Mouse (Mus musculus) embryonic fibroblast, embryonic 13.5 days (primary cell): ENCODE results near the gene Ankrd12. TPM values are rescaled to one million over a fixed set of nuclear protein-coding genes. Genes with fewer than 3 reads are reported as not detected.
"Not testable (repeated sequence)": the region's sequence is repeated elsewhere in the genome, so short reads cannot be mapped to it uniquely, and the experiment has no call there.

ENCODE experiments used
- H3K27ac ChIP-seq: 2 replicates; pipeline ENCODE4 v1.5.1; 2012; ENCODE audit warnings: low read length, control low read depth, inconsistent platforms; ENCODE audit not compliant: insufficient read depth
- H3K4me1 ChIP-seq: 2 replicates; pipeline ENCODE4 v1.6.1; 2011; ENCODE audit warnings: low read length; ENCODE audit not compliant: control insufficient read depth, insufficient read depth
- H3K4me3 ChIP-seq: 2 replicates; pipeline ENCODE4 v1.5.1; 2011; ENCODE audit warnings: mild to moderate bottlenecking, control low read depth, low read length; ENCODE audit not compliant: insufficient read depth
- CTCF ChIP-seq: IDR thresholded peaks from 2 replicates; pipeline ENCODE4 v1.5.1; 2011; ENCODE audit warnings: mild to moderate bottlenecking, control low read depth, low read length, moderate library complexity, borderline replicate concordance; ENCODE audit not compliant: insufficient read depth
- POLR2A ChIP-seq: IDR thresholded peaks from 2 replicates; pipeline ENCODE4 v1.6.1; 2011; ENCODE audit warnings: low read depth, mild to moderate bottlenecking, control low read depth, low read length, moderate library complexity
- polyA plus RNA-seq: library from polyadenylated mRNA; stranded (reverse); fragments of >200 nt; gene quantifications from 2 replicates; pipeline ENCODE4 v1.2.4, GENCODE M21; 2011; ENCODE audit warnings: low read depth; ENCODE audit not compliant: missing spikeins, insufficient read length

Gene Ankrd12
- polyA plus RNA-seq, 1 experiment = 23.0 TPM

DNA sequence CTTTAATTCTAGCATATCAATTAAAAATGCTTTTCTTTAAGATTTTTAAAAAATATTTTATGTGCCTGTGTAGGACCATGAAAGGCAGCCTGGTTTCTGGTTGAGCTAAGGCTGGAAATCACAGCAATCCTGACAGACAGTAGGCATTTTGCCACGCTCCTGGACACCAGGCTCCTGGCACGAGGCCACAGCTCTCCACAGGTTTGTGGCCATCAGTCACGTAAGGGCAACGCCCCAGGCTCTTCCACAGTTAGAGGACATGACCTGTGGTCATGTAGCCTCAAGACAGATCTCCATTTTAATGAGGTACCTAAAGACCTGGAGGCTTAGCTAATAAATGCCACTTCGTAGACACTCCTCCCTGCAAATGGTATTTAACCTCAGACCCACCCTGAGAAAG lies 69.0 kb downstream of the Ankrd12 start:
- no peak overlapping the region for H3K27ac ChIP-seq
- TF ChIP-seq CTCF (no peak), POLR2A (no peak)
- no peaks in the 10 kb centered on the region for H3K4me1 ChIP-seq
- H3K4me3 ChIP-seq = no peak overlapping the region

GRCm38 (mm10) chr17:66007473-66007872 lies 69.4 kb downstream of the Ankrd12 start:
- TF ChIP-seq POLR2A = no peak
- no peak for TF ChIP-seq CTCF
- Histone ChIP-seq H3K4me1 (no peaks in the 10 kb centered on the region), H3K27ac (no peak overlapping the region), H3K4me3 (no peak overlapping the region)

- Histone ChIP-seq H3K4me3 (no peak overlapping the region), H3K4me1 (no peaks in the 10 kb centered on the region), H3K27ac (no peak overlapping the region)
- no peak for TF ChIP-seq CTCF
- TF ChIP-seq POLR2A = no peak
Measured at GRCm38 (mm10) chr17:65988151-65988820, 88.6 kb downstream of the Ankrd12 start.

DNA sequence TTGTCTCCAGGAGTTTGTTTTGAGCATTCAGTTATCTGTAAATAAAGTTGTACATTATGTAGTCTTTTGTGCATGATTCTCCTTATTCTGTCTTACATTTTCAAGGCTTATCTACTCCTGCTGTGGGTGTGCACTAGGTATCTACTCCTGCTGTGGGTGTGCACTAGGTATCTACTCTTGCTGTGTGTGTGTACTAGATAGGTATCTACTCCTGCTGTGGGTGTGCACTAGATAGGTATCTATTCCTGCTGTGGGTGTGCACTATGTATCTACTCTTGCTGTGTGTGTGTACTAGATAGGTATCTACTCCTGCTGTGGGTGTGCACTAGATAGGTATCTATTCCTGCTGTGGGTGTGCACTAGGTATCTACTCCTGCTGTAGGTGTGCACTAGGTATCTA lies 100.2 kb downstream of the Ankrd12 start:
- H3K4me3 ChIP-seq, H3K27ac ChIP-seq, H3K4me1 ChIP-seq: not testable (repeated sequence)

GRCm38 (mm10) chr17:65967751-65968150 lies 109.1 kb downstream of the Ankrd12 start:
- H3K27ac ChIP-seq = no peak overlapping the region
- TF ChIP-seq POLR2A (no peak), CTCF (no peak)
- no peak overlapping the region for H3K4me3 ChIP-seq
- H3K4me1 ChIP-seq = no peaks in the 10 kb centered on the region

DNA sequence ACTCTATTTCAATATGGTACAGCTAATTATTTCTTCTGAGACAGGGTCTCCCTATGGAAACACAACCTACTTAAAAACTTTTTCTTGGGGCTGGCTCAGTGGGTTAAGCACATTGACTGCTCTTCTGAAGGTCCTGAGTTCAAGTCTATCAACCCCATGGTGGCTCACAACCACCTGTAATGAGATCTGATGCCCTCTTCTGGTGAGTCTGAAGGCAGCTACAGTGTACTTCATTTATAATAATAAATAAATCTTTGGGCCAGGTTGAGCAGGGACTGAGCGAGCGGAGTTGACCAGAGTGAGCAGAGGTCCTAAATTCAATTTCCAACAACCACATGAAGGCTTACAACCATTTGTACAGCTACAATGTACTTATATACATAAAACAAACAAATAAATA lies 114.6 kb downstream of the Ankrd12 start:
- TF ChIP-seq CTCF (no peak), POLR2A (no peak)
- no peak overlapping the region for H3K27ac ChIP-seq
- no peak overlapping the region for H3K4me3 ChIP-seq
- no peaks in the 10 kb centered on the region for H3K4me1 ChIP-seq

DNA sequence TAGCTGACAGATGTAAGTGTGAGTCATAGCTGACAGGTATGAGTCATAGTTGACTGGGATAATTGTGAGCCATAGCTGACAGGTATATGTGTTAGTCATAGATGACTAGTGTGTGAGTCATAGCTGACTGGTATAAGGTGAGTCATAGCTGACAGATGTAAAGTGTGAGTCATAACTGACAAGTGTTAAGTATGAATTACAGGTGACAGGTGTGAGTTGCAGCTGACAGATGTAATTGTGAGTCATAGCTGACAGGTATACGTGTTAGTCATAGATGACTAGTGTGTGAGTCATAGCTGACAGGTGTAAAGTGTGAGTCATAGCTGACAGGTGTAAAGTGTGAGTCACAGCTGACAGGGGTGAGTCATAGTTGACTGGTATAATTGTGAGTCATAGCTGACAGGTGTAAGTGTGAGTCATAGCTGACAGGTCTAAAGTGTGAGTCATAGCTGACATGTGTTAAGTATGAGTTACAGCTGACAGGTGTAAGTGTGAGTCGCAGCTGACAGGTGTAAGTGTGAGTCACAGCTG lies 115.2 kb downstream of the Ankrd12 start:
- Histone ChIP-seq H3K4me1 (no peaks in the 10 kb centered on the region), H3K4me3 (no peak overlapping the region), H3K27ac (no peak overlapping the region)
- TF ChIP-seq CTCF = no peak
- no peak for TF ChIP-seq POLR2A

GRCm38 (mm10) chr17:65959011-65959410 lies 117.9 kb downstream of the Ankrd12 start:
- Histone ChIP-seq H3K27ac (no peak overlapping the region), H3K4me1 (no peaks in the 10 kb centered on the region), H3K4me3 (no peak overlapping the region)
- TF ChIP-seq POLR2A (no peak), CTCF (no peak)

DNA sequence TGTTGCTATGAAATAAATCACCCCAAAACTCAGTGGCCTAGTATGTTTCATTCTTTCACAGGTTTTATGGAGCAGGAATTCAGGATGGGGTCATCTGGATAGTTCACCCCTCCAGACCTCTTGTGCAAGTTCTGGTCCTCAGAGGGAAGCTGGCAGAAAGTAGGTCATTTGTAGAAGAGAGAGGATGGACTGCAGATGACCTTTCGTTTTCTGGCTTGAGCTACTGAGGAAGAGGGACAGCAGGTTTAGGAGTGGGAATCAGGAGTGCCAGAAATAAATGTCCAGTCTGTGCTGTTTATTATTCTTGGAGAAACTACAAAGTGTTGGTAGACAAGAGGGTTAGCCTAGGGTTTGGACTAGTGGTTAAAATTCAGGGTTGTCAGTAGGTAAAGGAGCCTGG lies 118.5 kb downstream of the Ankrd12 start:
- H3K27ac ChIP-seq = no peak overlapping the region
- H3K4me3 ChIP-seq = no peak overlapping the region

DNA sequence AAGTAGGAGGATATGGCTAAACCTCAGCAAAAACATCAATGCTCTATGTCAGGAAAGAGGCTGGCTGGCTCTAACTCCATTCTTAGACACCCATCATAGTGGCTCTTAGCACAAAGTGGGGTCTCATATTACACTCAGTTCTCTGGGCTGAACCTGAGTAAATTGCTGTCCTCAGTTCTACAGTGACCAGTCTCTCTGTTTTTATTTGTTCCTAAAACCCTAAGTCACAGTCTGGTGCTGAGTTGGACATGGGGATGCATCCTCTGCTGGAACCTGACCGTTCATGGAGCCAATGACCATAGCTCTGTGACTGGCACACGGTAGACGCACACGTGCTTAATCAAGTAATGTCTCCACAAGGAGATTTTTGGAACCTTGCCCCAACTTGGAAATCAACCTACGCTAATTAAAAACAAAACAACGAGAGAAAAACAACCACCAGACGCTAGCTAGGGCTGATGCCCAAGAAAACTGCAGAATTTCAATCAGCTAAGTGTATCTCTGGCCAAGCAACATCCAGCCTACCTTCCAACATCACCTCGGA lies 119.0 kb downstream of the Ankrd12 start:
- no peak overlapping the region for H3K27ac ChIP-seq
- TF ChIP-seq CTCF = no peak
- no peak for TF ChIP-seq POLR2A
- no peak overlapping the region for H3K4me3 ChIP-seq
- no peaks in the 10 kb centered on the region for H3K4me1 ChIP-seq

More for the DNA sequence above, 118.5 kb downstream of the Ankrd12 start:
- TF ChIP-seq POLR2A (no peak), CTCF (no peak)
- H3K4me1 ChIP-seq = no peaks in the 10 kb centered on the region
